Mouse (Mus musculus) liver, adult 2 months (tissue): ENCODE measurements at regions not wholly inside any gene's neighbourhood (a gene's known extent, or its start where the extent isn't known, plus 50 kb on each side); places are given as distances from the start of the nearest gene placed in this dataset.

Experiments used
- CTCF ChIP-seq: fragments of 200-500 bp; IDR thresholded peaks from 2 replicates; pipeline ENCODE4 v1.5.1; 2011; ENCODE audit warnings: low read depth, low read length, control low read depth
- POLR2A ChIP-seq: fragments of 200-500 bp; IDR thresholded peaks from 2 replicates; pipeline ENCODE4 v1.6.1; 2011; ENCODE audit warnings: low read length, control low read depth; ENCODE audit not compliant: insufficient read depth; ENCODE audit errors: extremely low read depth

DNA sequence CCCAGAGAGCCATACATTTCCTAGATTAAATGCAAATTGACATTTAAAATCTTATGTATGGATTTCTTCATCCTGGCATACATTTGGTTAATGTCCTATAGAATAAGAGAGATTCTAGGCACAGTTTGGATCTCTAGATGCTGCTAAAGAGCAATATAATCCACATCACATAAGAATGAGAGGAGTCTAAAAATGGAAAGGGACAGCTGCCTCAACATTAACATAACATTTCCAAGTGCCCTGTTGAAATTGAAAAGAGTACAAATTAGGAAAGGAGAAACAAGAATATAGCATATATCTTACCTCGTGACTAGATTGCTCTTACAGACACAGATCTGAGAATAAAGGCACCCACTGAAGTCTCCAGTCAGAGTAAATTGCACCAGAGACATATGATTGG, 212.3 kb downstream of the Dmac1 start:
- no peak for TF ChIP-seq POLR2A
- no peak for TF ChIP-seq CTCF
